Mouse (Mus musculus) adrenal gland, adult 10 weeks (tissue): Measurements from ENCODE around the gene Actn4. TPM values are rescaled to one million over a fixed set of nuclear protein-coding genes. Genes with fewer than 3 reads are reported as not detected.

Experiments
- polyA plus RNA-seq: library from polyadenylated mRNA; stranded (reverse); fragments of 350-450 nt; fragmentation: Illumina TruSeq; extraction: RNeasy Lipid Tissue Mini Kit (QIAGEN cat#74804); gene quantifications from one replicate; pipeline ENCODE4 v1.2.3, GENCODE M21; 2014; ENCODE audit warnings: low read depth, low replicate concordance

Gene Actn4
- 31.7 TPM for polyA plus RNA-seq

DNA sequence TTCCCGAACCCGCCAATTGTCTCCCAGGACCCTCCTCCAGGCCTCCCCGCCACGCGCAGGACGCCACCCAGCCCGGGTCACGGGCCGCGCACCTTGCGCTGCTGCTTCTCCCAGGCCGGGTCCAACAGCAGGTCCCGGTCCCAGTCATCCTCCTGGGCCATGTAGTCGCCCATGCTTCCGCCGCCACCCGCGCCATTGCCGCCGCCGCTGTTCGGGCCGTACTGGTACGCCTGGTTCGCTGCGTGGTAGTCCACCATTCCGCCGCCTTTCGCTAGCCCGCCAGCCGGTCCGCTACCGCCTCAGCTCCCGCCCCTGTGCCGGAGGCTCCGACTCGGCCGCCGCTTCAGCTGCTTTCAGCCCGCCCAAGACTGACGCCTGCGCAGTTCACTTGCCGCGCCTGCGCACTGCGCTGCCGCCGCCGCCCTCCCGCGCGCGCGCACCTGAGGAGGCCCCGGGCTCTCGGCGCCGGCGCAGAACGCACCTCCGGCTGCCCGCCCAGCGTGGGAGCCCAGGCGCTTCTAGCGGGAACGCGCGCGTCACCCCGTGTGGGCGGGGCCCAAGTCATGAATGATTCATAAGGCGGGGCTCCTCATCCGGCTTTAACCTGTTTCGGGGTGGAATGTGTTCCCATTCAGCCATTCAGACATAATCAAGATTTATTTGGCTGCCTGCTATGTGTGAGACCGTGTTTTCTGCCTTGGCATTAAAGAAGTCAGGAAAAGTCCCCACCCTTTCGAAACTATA, at the start of gene Actn4:
TSS of gene Actn4 (minus strand) at position 414 of the 744 bp plus-strand sequence.

DNA sequence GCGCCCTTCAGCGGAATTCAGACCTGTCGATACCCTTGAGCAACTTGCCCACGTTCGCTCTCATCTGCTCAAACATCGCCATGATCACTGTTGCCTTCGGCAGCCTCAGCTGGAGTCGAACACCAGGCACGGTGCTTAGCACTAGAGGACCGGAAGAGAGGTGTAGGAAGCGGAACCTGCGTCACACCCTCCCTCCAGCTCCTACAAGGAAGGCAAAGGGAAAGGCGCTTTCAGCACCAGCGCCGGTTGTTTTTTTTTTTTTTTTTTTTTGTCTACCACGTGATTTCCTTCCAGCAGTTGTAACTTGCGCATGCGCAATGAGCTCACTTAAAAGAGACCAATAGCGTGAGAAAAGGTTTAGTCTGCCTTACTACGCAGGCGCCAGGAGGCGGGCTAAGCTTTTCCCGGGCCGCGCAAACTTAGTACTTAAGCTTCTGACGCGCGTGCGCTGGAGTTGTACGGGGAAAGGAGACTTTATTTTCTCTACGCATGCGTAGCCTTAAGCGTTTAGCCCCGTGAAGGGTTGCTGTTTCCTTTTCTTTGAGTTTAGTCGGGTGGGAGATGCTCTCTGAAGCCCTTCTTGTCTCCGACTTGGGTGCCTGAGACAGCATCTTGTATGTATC, 19.6 kb upstream of the Actn4 start, which contains the start of the genes Eif3k and Map4k1:
TSS of gene Eif3k (minus strand) at position 214 of the 623 bp plus-strand sequence.
TSS of gene Map4k1 (plus strand) at position 400 of the 623 bp plus-strand sequence.

GRCm38 (mm10) chr7:28881199-28881598, 80.9 kb downstream of the Actn4 start, which contains the start of gene Capn12:
Capn12 (plus strand) TSS chr7:28881422.

GRCm38 (mm10) chr7:28863540-28863939, 98.6 kb downstream of the Actn4 start, which contains the start of gene Lgals7:
Lgals7 (plus strand) TSS chr7:28863853.

Other genes starting within 250 kb of the Actn4 start
- gene Fbxo17, start 245.5 kb downstream of the Actn4 start, polyA plus RNA-seq = 0.64 TPM
- gene Mrps12, start 220.5 kb downstream of the Actn4 start, polyA plus RNA-seq = 35.0 TPM
- 0.29 TPM for gene Sars2, start 220.3 kb downstream of the Actn4 start, polyA plus RNA-seq
- gene Ccer2, start 206.2 kb downstream of the Actn4 start, polyA plus RNA-seq = not detected
- 19.5 TPM for gene Sirt2, start 195.6 kb downstream of the Actn4 start, polyA plus RNA-seq
- 0.47 TPM for gene Nfkbib, start 194.8 kb downstream of the Actn4 start, polyA plus RNA-seq
- gene Rinl, start 173.4 kb downstream of the Actn4 start, polyA plus RNA-seq = 0.87 TPM
- gene Hnrnpl, start 153.8 kb downstream of the Actn4 start, polyA plus RNA-seq = 312 TPM
- 31.1 TPM for gene Ech1, start 137.1 kb downstream of the Actn4 start, polyA plus RNA-seq
- gene Lgals4, start 128.5 kb downstream of the Actn4 start, polyA plus RNA-seq = 2.7 TPM
- not detected for gene Lgals7, start 98.5 kb downstream of the Actn4 start, polyA plus RNA-seq
- gene Capn12, start 80.9 kb downstream of the Actn4 start, polyA plus RNA-seq = not detected
- 8.5 TPM for gene Eif3k, start 19.5 kb upstream of the Actn4 start, polyA plus RNA-seq
- gene Map4k1, start 19.7 kb upstream of the Actn4 start, polyA plus RNA-seq = not detected
- gene Ryr1, start 162.8 kb upstream of the Actn4 start, polyA plus RNA-seq = 0.47 TPM
- gene Rasgrp4, start 172.5 kb upstream of the Actn4 start, polyA plus RNA-seq = 0.23 TPM
- 1.3 TPM for gene Fam98c, start 193.9 kb upstream of the Actn4 start, polyA plus RNA-seq
- gene Ggn, start 207.9 kb upstream of the Actn4 start, polyA plus RNA-seq = not detected
- gene Spred3, start 208.1 kb upstream of the Actn4 start, polyA plus RNA-seq = 8.0 TPM
- 105 TPM for gene Psmd8, start 218.4 kb upstream of the Actn4 start, polyA plus RNA-seq